Comparison of ENCODE assay signal across 24 mouse cellular contexts in the genomic region with DNA sequence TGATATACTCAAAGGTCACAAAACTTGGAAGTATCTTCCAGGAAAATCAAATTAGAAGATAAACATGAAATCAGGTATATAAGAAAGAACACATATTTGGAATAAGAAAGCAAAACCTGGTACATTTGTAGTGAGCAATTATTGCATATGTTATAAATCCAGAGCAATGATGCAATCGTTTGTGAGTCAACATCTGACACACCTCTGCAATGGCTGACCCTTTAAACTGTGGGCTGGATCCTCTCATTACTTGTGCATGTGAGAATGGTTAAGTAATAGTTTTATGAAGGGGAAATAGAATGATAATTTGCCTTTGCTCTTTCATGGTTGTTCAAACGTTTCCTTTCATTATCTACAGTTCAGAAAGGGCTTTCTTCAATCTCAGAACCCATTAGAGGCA.
"Had no signal": no experiment of that assay in that cellular context is flagged by ENCODE, and none has a peak within 500 bp of the region (broad histone marks: within the 10 kb centered on the region; RNA-seq: fewer than 3 reads in every experiment).

No protein-coding gene starts in this region.

- ATAC-seq: hindbrain, postnatal 0 days; liver, embryonic 12.5 days had no signal

- H3K36me3 ChIP-seq: heart, embryonic 12.5 days; hindbrain, embryonic 10.5 days; hindbrain, embryonic 12.5 days; hindbrain, embryonic 15.5 days; kidney, embryonic 15.5 days; limb, embryonic 13.5 days; limb, embryonic 15.5 days; liver, embryonic 12.5 days had no signal

- H3K4me2 ChIP-seq: heart, embryonic 12.5 days; hindbrain, embryonic 12.5 days; hindbrain, embryonic 15.5 days; kidney, embryonic 15.5 days; limb, embryonic 13.5 days; limb, embryonic 15.5 days; liver, embryonic 12.5 days had no signal

- H3K27me3 ChIP-seq: heart, embryonic 12.5 days; hindbrain, embryonic 12.5 days; hindbrain, embryonic 15.5 days; kidney, embryonic 15.5 days; limb, embryonic 13.5 days; limb, embryonic 15.5 days; liver, embryonic 12.5 days had no signal

- H3K9me3 ChIP-seq: heart, embryonic 12.5 days; hindbrain, embryonic 10.5 days; hindbrain, embryonic 12.5 days; hindbrain, embryonic 15.5 days; kidney, embryonic 15.5 days; limb, embryonic 13.5 days; limb, embryonic 15.5 days; liver, embryonic 12.5 days had no signal

- H3K4me3 ChIP-seq: gastrocnemius, adult 2 months; heart, adult 2 months; heart, embryonic 12.5 days; hindbrain, embryonic 10.5 days; hindbrain, embryonic 12.5 days; hindbrain, embryonic 15.5 days; kidney, embryonic 15.5 days; layer of hippocampus, adult 2 months; left cerebral cortex, adult 2 months; limb, embryonic 13.5 days; limb, embryonic 15.5 days; liver, embryonic 12.5 days had no signal

- H3K27ac ChIP-seq: gastrocnemius, adult 2 months; heart, adult 2 months; hindbrain, embryonic 10.5 days; hindbrain, embryonic 12.5 days; hindbrain, embryonic 15.5 days; hindbrain, postnatal 0 days; kidney, embryonic 15.5 days; layer of hippocampus, adult 2 months; left cerebral cortex, adult 2 months; limb, embryonic 13.5 days; limb, embryonic 15.5 days; liver, embryonic 12.5 days; liver, embryonic 14.5 days had no signal

- DNase-seq: gastrocnemius, adult 2 months; gastrocnemius, postnatal 14 days; gastrocnemius, postnatal 36 days; heart, adult 2 months; heart, postnatal 10 days; heart, postnatal 4 days; kidney, adult 18-20 months; kidney, adult 8-10 months; kidney, postnatal 10 days; kidney, postnatal 25 days; kidney, postnatal 4 days; left cerebral cortex, postnatal 4 days had no signal

- H3K4me1 ChIP-seq: liver, embryonic 12.5 days had no signal

- H3K9ac ChIP-seq: heart, embryonic 12.5 days; hindbrain, embryonic 12.5 days; hindbrain, embryonic 15.5 days; kidney, embryonic 15.5 days; limb, embryonic 13.5 days; limb, embryonic 15.5 days; liver, embryonic 12.5 days; liver, embryonic 14.5 days had no signal
